Mouse (Mus musculus) CH12.LX (cell line): Measurements from ENCODE around the gene Pold3.

Experiments
- CTCF ChIP-seq, 2 experiments: IDR thresholded peaks in 1 of 2; conservative IDR thresholded peaks in 1 of 2; 2 replicates each; pipeline ENCODE4 v1.5.1; 2011 to 2012; ENCODE audit warnings: low read depth in 2 of 2, low read length in 2 of 2, improper control_type of control experiment in 1 of 2, inconsistent platforms in 1 of 2, mild to moderate bottlenecking in 1 of 2, moderate library complexity in 1 of 2
- GABPA ChIP-seq: IDR thresholded peaks from 2 replicates; pipeline ENCODE4 v1.6.1; 2012; ENCODE audit warnings: low read depth, low read length, improper control_type of control experiment, inconsistent platforms; ENCODE audit not compliant: insufficient replicate concordance
- MAFK ChIP-seq: IDR thresholded peaks from 2 replicates; pipeline ENCODE4 v1.6.1; 2011; ENCODE audit warnings: low read length, improper control_type of control experiment; ENCODE audit not compliant: insufficient replicate concordance
- MAZ ChIP-seq: IDR thresholded peaks from 2 replicates; pipeline ENCODE4 v1.6.1; 2012; ENCODE audit warnings: low read depth, mild to moderate bottlenecking, inconsistent platforms, low read length, improper control_type of control experiment, moderate library complexity
- MEF2A ChIP-seq: IDR thresholded peaks from 2 replicates; pipeline ENCODE4 v1.6.1; 2014; ENCODE audit warnings: low read depth, mild to moderate bottlenecking, inconsistent platforms, low read length, improper control_type of control experiment, borderline replicate concordance
- POLR2A ChIP-seq: IDR thresholded peaks from 2 replicates; pipeline ENCODE4 v1.6.1; 2011; ENCODE audit warnings: low read depth, mild to moderate bottlenecking, improper control_type of control experiment, low read length
- POLR2AphosphoS2 ChIP-seq: IDR thresholded peaks from 2 replicates; pipeline ENCODE4 v1.6.1; 2011; ENCODE audit warnings: low read depth, low read length, improper control_type of control experiment
- TBP ChIP-seq: conservative IDR thresholded peaks from 2 replicates; pipeline ENCODE4 v1.6.1; 2011; ENCODE audit warnings: low read depth, low read length, improper control_type of control experiment
- TCF12 ChIP-seq: IDR thresholded peaks from 2 replicates; pipeline ENCODE4 v1.6.1; 2014; ENCODE audit warnings: low read depth, mild to moderate bottlenecking, inconsistent platforms, low read length, improper control_type of control experiment
- UBTF ChIP-seq: IDR thresholded peaks from 2 replicates; pipeline ENCODE4 v1.6.1; 2012; ENCODE audit warnings: low read depth, mild to moderate bottlenecking, inconsistent platforms, low read length, improper control_type of control experiment, moderate library complexity
- ZC3H11A ChIP-seq: IDR thresholded peaks from 2 replicates; pipeline ENCODE4 v1.6.1; 2012; ENCODE audit warnings: low read depth, mild to moderate bottlenecking, inconsistent platforms, low read length, improper control_type of control experiment
- ZNF384 ChIP-seq: IDR thresholded peaks from 2 replicates; pipeline ENCODE4 v1.6.1; 2012; ENCODE audit warnings: low read depth, low read length, improper control_type of control experiment, inconsistent platforms

DNA sequence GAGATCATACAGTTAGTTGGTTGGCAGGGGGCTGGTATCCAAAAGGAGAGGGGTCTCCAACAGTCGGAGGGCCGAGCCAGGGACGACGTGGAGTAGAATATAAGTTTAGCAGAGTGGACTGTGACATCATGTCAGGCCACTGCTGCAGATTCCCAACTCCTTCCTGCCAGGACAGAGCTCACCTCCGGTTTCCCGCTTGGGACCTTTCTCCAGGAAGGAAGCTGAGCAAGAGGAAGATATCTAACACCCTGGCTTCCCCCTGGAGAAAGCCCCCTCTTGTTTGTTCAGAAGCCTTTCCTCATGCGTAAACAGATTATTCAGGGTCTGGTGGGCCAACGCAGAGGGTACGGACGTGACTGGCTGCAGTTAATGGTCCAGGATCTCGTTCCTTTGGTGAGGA, 47.3 kb upstream of the Pold3 start:
- TF ChIP-seq POLR2A (no peak), TBP (no peak), MEF2A (no peak), ZNF384 (no peak), POLR2AphosphoS2 (no peak), ZC3H11A (no peak), CTCF (conservative IDR thresholded peaks at IDR 0.05 in 1 of 2, IDR thresholded peaks at IDR 0.05 in 1 of 2; ENCODE audit: low read depth in 2 of 2, low read length in 2 of 2) (no peak), MAFK (no peak), UBTF (no peak), MAZ (no peak), TCF12 (no peak), GABPA (no peak)
